Mouse (Mus musculus) mesoderm, embryonic 11.5 days (tissue): ENCODE measurements at regions not wholly inside any gene's neighbourhood (a gene's known extent, or its start where the extent isn't known, plus 50 kb on each side); places are given as distances from the start of the nearest gene placed in this dataset.

Source experiments
- DNase-seq: peaks from one replicate; pipeline ENCODE4 v3.0.0-alpha.2; 2012; ENCODE audit warnings: low read depth, low spot score

DNA sequence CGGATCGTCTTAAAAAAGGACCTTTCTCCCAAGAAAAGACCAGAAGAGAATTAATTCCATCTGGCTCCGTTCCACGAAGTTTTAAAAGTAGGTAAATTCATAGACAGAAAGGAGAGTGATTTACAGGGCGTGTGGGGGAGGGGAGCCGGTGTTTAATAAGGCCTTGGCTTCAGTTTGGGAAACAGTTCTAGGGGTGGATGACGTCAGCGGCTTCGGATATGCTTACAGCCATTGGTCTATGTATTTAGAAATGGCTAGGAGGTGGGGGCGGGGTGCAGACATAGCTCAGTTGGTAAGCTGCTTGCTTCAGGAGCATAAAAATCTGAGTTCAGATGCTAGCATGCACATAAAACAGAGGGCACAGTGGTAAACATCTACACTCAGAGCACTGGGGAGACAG, 127.0 kb downstream of the Gadd45g start:
- DNase-seq, result no peak

DNA sequence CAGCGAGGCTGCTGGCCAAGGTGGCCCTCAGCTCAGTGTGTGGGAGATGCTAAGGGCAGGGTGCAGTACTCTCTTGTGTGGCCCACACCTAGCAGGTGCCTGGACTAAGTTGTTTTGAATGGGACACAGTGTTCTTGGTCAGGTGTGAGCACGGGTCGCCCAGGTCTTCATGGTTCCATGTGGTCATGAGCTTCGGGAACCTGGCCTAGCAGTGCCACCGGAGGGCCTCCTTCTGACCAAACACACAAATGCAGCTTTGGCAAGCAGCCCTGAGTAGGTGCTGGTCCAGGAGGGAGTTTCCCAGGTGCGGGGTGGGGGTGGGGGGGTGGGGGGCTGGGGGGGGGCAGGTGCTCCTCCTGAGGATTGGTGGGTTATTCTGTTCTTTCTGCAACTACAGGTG, 127.6 kb downstream of the Gadd45g start:
- no peak for DNase-seq

- DNase-seq, result no peak
These were observed 128.9 kb downstream of the Gadd45g start for GRCm38 (mm10) chr13:51975330-51975729.

DNA sequence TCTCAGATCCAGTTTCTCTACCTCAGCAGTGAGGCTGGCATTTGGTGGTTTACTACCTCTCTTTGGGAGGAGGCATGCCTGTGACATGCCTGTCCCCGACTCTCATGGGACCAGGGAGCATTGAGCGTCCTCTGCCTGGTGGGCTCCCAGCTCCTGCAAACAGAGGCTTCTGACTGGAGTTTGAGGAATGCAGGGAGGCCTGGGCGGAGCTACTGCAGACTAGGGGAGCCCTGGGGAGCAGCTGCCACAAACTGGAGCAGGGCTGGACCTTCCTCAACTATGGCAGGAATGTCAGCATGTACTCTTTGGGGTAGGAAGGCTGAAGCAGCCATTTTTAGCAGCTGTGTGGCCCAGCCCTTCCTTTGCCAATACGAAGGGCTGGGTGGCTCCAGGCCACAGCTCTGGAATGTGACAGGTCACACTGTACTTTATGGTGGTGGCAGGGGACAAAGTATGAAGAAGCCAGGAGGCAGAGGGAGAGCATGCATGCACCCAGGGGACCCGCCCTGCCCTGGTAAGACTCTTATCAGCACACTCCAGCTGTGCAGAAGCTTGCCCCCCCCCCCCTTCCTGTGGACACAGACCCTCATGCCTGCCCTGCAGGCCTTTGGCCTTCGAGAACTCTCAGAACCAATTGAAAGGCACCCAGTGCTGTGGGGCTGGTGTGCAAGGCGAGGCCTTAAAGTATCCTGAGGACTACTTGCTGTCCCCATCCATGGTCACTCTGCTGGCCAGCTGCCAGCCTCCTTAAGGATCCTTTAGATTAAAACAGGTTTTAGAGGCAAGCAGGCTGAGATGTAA, 129.5 kb downstream of the Gadd45g start:
- DNase-seq, result peak; percentile 73

GRCm38 (mm10) chr13:51976620-51977214, 130.2 kb downstream of the Gadd45g start:
- DNase-seq, result no peak

DNA sequence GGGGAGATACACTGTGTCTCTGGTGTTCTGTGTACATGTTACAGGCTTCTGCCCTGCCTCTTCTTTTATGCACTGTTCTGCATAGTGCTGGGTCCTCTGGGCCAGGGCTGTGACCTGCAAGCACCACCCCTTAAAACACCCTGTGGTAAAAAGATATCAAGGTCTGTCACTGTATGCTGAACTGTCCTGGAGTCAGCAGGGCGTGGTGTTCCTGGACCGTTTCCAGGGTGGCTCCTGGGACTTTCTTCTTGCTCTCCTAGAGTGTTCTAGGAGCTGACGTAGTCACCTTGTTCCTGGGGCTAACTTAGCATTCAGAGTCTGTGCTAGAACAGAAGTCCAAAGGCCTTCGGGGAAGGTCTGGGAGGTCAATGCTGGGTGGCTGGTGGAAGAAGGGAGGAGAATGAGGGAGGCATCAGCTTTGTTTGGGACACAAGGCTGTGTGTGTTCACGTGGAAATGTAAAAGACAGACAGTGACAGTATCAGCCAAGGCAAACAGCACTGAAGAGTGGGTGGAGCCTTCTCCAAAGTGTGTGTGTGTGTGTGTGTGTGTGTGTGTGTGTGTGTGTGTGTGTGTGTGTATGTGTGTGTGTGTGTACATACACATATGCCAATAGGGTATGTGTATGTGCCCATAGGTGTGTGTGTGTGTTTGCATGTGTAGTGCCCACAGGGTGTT, 133.0 kb downstream of the Gadd45g start:
- no peak for DNase-seq

- no peak for DNase-seq
These were observed 133.9 kb downstream of the Gadd45g start for GRCm38 (mm10) chr13:51980344-51980743.

DNA sequence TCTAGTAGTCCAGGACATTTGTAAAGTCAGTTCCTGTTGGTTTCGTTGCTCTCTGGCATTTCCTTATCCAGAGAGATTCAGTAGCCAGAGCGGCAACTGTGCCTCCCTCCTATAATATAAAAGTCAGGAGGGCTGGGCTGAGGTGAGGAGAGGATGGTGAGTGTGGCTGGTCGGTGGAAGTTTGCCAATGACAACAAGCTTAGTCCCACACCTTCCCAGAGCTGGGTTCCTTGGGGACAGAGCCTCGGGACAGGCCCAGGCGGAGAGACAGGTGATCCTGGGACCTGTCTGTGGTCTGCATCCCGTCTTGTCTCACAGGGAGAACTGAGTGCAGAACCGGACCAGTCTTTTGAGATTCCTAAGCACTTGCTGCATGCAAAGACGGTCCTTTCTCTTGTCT, 136.5 kb downstream of the Gadd45g start:
- no peak for DNase-seq

GRCm38 (mm10) chr13:51983575-51983974, 137.1 kb downstream of the Gadd45g start:
- DNase-seq, result no peak

DNA sequence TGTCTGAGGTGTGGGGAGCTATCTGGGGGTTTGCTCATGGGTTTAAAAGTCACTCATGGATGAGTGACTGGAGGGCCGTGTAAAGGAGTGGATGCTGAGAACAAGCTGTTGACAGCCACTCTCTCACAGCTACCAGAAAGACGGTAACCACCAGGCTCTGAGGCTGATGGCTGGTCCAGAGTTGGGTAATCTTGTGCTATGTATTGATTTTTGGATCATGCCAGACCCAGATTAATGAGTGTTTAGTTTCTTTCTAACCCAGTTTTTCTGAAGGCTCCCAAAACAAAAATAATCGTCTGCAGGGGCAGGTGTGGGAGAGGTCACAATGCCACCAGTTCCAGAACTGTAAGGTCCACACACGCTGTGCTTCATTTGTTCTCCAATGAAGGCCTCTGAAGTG, 144.9 kb downstream of the Gadd45g start:
- DNase-seq, result no peak

DNA sequence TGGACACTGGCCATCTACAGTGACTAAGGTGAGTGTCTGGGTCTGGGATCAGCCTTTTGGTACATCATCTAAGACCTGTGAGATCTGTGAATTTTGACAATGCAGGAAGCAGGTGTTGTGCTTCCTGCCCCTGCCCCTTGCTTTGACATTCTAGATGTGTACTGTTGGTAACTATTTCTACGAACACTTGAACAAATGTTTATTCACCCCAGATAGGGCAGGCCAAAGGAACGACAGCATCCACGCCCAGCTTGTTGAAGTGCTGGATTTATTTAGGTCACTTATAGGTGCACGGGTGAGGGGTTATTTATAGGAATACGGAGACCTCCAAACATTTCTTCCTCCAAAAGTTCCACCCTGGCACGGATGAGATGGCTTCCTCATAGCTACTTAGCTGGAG, 146.4 kb downstream of the Gadd45g start:
- DNase-seq, result no peak

GRCm38 (mm10) chr13:51996163-51996562, 149.7 kb downstream of the Gadd45g start:
- no peak for DNase-seq

GRCm38 (mm10) chr13:51998542-51998941, 152.1 kb downstream of the Gadd45g start:
- DNase-seq, result no peak

GRCm38 (mm10) chr13:52001811-52002210, 155.3 kb downstream of the Gadd45g start:
- DNase-seq, result no peak

DNA sequence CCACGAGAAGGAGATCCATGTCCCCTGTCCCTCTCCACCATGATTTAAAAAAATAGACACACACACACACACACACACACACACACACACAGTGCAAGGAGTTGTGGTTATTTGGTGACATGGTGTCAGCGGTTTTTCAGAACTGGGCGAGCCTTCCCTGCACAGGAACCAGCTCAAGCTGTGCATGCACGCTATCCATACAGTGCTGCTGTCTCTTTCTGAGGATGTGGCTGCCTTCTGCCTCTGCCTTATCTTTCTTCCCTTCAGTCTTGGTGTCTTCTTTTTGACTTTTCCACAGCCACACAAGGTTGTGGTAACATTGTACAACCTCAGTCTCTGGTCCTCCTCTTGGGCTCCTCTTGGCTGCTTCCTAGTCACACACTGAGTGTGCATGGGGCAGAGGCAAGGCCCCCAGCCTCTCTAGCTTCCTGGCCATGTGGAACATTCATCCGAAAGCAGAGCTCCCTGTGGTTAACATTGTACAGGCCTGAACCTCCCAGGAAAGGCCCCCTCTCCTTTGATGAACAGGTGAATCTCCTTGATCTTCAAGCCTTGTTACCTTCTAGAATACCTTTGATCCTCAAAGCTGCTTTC, 157.6 kb downstream of the Gadd45g start:
- DNase-seq, result no peak

GRCm38 (mm10) chr13:52007585-52008395, 161.3 kb downstream of the Gadd45g start:
- DNase-seq, result no peak

GRCm38 (mm10) chr13:52009231-52009630, 162.8 kb downstream of the Gadd45g start:
- no peak for DNase-seq

DNA sequence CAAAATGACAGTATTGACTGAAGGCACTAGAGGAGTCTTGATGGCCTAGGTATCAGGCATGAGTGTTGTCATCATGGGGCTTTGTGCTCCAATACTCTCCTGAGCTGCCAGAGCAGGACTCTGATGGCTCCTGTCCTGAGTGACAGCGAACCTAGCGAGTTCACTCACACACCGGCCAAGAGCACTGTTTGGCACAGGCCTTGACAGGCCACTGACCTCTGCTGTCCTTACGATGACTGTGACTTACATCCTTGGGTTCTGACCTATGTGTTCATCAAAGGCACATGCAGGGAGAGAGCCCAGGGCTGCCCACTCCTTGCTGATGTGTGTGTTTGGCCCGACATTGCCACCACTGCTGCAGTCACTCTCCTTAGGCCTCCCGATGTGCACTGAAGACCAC, 163.3 kb downstream of the Gadd45g start:
- no peak for DNase-seq

DNA sequence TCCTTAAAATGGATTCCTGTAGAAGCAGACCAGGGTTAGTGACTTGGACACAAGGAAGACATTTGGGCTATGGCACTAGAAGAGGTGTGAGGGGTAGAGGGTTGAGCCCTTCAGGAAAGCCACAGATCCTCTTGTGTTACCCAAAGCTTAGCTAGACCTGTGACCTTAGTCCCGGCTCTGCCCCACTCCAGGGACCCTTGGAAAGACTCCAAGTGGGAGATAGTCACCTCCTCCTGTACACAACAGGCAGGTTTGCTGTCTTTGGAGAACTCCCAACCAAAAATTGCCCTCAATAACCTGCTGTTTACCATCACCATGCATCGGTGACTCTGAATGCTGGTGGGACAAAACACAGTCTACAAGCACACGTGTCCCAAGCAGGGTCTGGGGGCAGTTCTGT, 164.5 kb downstream of the Gadd45g start:
- DNase-seq, result no peak

GRCm38 (mm10) chr13:52013182-52013581, 166.7 kb downstream of the Gadd45g start:
- DNase-seq, result no peak

GRCm38 (mm10) chr13:52013757-52014156, 167.3 kb downstream of the Gadd45g start:
- peak; percentile 30 for DNase-seq

DNA sequence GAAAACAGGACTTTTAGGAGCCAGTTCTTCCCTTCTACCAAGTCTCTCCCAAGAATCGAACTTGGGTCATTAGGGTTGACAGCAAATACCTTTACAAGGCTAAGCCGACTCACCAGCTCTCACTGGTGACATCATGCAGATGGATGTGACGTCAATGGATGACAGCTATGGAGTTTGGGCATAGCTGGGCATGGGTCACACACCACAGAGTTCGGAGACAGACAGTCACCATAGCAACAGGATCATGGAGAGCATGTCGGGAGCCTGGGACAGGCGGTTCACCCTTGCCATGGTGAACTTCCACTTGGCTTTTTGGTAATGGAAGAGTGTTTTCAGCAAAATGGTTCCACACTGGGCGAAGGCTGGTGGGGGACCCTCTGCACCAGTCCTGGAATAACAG, 168.1 kb downstream of the Gadd45g start:
- peak; percentile 52 for DNase-seq
